Mouse (Mus musculus) CH12.LX (cell line): ENCODE results near the gene Cyp27a1.

Experiments used
- CTCF ChIP-seq, 2 experiments: IDR thresholded peaks in 1 of 2; conservative IDR thresholded peaks in 1 of 2; 2 replicates each; pipeline ENCODE4 v1.5.1; 2011 to 2012; ENCODE audit warnings: low read depth in 2 of 2, low read length in 2 of 2, improper control_type of control experiment in 1 of 2, inconsistent platforms in 1 of 2, mild to moderate bottlenecking in 1 of 2, moderate library complexity in 1 of 2
- EP300 ChIP-seq: IDR thresholded peaks from 2 replicates; pipeline ENCODE4 v1.6.1; 2011; ENCODE audit warnings: low read length, improper control_type of control experiment
- POLR2AphosphoS2 ChIP-seq: IDR thresholded peaks from 2 replicates; pipeline ENCODE4 v1.6.1; 2011; ENCODE audit warnings: low read depth, low read length, improper control_type of control experiment
- TCF12 ChIP-seq: IDR thresholded peaks from 2 replicates; pipeline ENCODE4 v1.6.1; 2014; ENCODE audit warnings: low read depth, mild to moderate bottlenecking, inconsistent platforms, low read length, improper control_type of control experiment
- USF1 ChIP-seq: IDR thresholded peaks from 2 replicates; pipeline ENCODE4 v1.6.1; 2014; ENCODE audit warnings: low read depth, mild to moderate bottlenecking, inconsistent platforms, low read length, improper control_type of control experiment
- ZKSCAN1 ChIP-seq: IDR thresholded peaks from 2 replicates; pipeline ENCODE4 v1.6.1; 2012; ENCODE audit warnings: low read depth, inconsistent platforms, low read length, improper control_type of control experiment, borderline replicate concordance

- TF ChIP-seq CTCF (conservative IDR thresholded peaks at IDR 0.05 in 1 of 2, IDR thresholded peaks at IDR 0.05 in 1 of 2; ENCODE audit: low read depth in 2 of 2, low read length in 2 of 2) (no peak), POLR2AphosphoS2 (no peak; the same call in 1 of the 2 replicates), EP300 (peak; percentile 81), TCF12 (no peak), USF1 (no peak), ZKSCAN1 (no peak)
These were observed 11.2 kb upstream of the Cyp27a1 start for GRCm38 (mm10) chr1:74702142-74702553.
